ENCODE assay signal across 11 mouse cellular contexts in the genomic region with DNA sequence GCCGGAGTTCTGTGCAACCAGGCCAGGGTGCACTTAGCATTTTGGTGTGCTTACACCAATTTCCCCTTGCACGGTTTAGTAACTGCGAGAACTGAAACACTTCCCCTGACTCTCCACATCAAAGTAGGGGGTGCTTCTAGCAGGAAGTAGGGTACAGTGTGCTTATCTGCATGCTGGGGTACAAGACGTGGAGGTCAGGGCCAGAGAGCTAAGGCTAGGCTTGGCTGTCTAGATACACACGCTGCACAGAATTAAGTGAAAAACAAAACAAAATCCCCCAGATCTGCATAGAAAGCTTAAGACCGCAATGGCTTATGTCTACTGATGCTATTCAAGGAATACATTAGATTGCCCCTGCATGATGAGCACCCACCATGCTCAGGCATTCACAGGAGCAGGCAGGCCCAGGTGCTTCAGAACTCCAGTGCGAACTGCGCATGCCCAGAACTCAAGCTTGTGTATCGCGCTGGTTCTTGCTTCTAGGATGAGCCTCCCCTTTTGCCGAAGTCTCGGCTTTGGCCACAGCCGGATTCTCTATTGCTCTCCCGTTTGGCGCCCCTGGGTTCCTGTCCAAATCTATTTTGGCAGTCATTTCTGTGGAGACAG.
DNase-seq lines count a peak whose midpoint lies in the region; ATAC-seq lines count a peak whose summit lies in the region.
"Had no signal": no experiment of that assay in that cellular context is flagged by ENCODE, and none has a peak within 500 bp of the region (broad histone marks: within the 10 kb centered on the region; RNA-seq: fewer than 3 reads in every experiment).

No protein-coding gene starts in this region.

- intact Hi-C loops in left cerebral cortex, postnatal 25 days (cut with DNase I): no loop called here

- peak; percentile 27 to 43 for DNase-seq in lung, postnatal 4 days
- no peak for DNase-seq in lung, postnatal 14 days
- peak; percentile 35 for DNase-seq in heart, adult 8-10 months (ENCODE audit: low spot score)
- peak; percentile 86 for DNase-seq in thymus, postnatal 4 days
- no peak for DNase-seq in layer of hippocampus, adult 9-11 months
- DNase-seq in left cerebral cortex, postnatal 25 days (ENCODE audit: low spot score in 2 of 2): no peak
- no peak for DNase-seq in urinary bladder, postnatal 14 days (ENCODE audit: low spot score)
- DNase-seq: cerebellum, adult 8-10 months; right cerebral cortex, postnatal 14 days had no signal

- ATAC-seq in monocyte, adult 5-6 weeks (replicated peaks; ENCODE audit: insufficient number of reproducible peaks, low FRiP score, low TSS enrichment, poor library complexity, severe bottlenecking): peak; percentile 62
- ATAC-seq: Patski had no signal

Comparison
In these comparisons a context has a peak if more than half of its experiments do, and no peak if none do; other contexts are left out.
1. DNase-seq: peak in lung, postnatal 4 days (2 of 2), heart, adult 8-10 months (single experiment) and thymus, postnatal 4 days (single experiment); none in lung, postnatal 14 days (single experiment), layer of hippocampus, adult 9-11 months (single experiment), left cerebral cortex, postnatal 25 days (0 of 2) and urinary bladder, postnatal 14 days (single experiment).